Mouse (Mus musculus): ENCODE results near the gene Rasgrf2. TPM values are rescaled to one million over a fixed set of nuclear protein-coding genes. Genes with fewer than 3 reads are reported as not detected.

Rasgrf2 gene
- total and polyA plus RNA-seq, 3 experiments: 1.4 to 3.2 (median 2.5) TPM

- peak; percentile 25 for DNase-seq
Observed at GRCm38 (mm10) chr13:91881837-91882480, 249.5 kb downstream of the Rasgrf2 start.

GRCm38 (mm10) chr13:91880256-91880655, 251.2 kb downstream of the Rasgrf2 start:
- no peak for DNase-seq

GRCm38 (mm10) chr13:91877996-91878395, 253.5 kb downstream of the Rasgrf2 start:
- DNase-seq: no peak

- DNase-seq: no peak
Observed at GRCm38 (mm10) chr13:91877350-91877749, 254.1 kb downstream of the Rasgrf2 start.

GRCm38 (mm10) chr13:91876741-91877349, 254.6 kb downstream of the Rasgrf2 start, which contains the start of gene Ckmt2:
Gene Ckmt2 (minus strand): TSS chr13:91876885.
- no peak for DNase-seq

GRCm38 (mm10) chr13:91875581-91875980, 255.9 kb downstream of the Rasgrf2 start:
- no peak for DNase-seq

GRCm38 (mm10) chr13:91874565-91874964, 256.9 kb downstream of the Rasgrf2 start:
- no peak for DNase-seq

GRCm38 (mm10) chr13:91873734-91874329, 257.6 kb downstream of the Rasgrf2 start:
- DNase-seq: no peak

- no peak for DNase-seq
Observed at GRCm38 (mm10) chr13:91868577-91868976, 262.9 kb downstream of the Rasgrf2 start.

- no peak for DNase-seq
Observed at GRCm38 (mm10) chr13:91858835-91859234, 272.6 kb downstream of the Rasgrf2 start.

- DNase-seq: no peak
Observed at GRCm38 (mm10) chr13:91857427-91857826, 274.0 kb downstream of the Rasgrf2 start.

- DNase-seq: no peak
Observed at GRCm38 (mm10) chr13:91854412-91854811, 277.0 kb downstream of the Rasgrf2 start.

Other genes starting within 250 kb of the Rasgrf2 start
- gene Gm20379, start 174.3 kb upstream of the Rasgrf2 start, total RNA-seq (2021): not detected
- gene Gm20379, start 174.3 kb upstream of the Rasgrf2 start, polyA plus RNA-seq (2012; rRNA removed): not detected in 2 replicates
- gene Dhfr, start 223.1 kb upstream of the Rasgrf2 start, total RNA-seq (2021): 1 to 10 TPM; 2.3 to 2.9 TPM
- gene Dhfr, start 223.1 kb upstream of the Rasgrf2 start, polyA plus RNA-seq (2012; rRNA removed): 0.83 and 1.1 TPM in 2 replicates
- 10 to 100 TPM; 17.9 to 21.6 TPM for gene Msh3, start 223.3 kb upstream of the Rasgrf2 start, total RNA-seq (2021)
- gene Msh3, start 223.3 kb upstream of the Rasgrf2 start, polyA plus RNA-seq (2012; rRNA removed): 7.2 and 7.3 TPM in 2 replicates

Measured in adrenal gland, adult 2 months (tissue).